Mouse (Mus musculus): Measurements from ENCODE around the gene Rad52.

DNA sequence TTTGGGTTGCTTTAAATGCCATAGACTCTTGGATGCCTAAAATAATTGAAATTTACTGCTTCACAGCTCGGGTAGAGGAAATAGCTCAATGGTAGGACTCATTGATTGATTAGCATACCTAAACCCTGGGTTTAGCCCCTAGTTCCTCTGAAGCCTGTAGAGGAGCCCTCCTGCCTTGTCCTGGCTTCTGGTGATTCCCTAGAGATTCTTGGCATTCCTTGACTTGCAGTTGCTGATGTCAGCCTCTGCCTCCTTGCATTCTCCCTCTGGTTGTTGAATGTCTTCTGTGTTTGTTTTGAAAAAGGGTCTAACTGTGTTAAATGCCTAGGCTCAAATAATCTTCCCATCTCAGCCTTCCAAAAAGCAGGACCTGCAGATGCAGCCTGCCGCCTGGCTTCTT lies 48.3 kb upstream of the Rad52 start:
- TF ChIP-seq CTCF (IDR thresholded peaks at IDR 0.05; ENCODE audit: control insufficient read depth, insufficient read depth, low read length) = no peak
- no peak for TF ChIP-seq POLR2A (IDR thresholded peaks at IDR 0.05; ENCODE audit: borderline replicate concordance, control insufficient read depth, low read depth, low read length)

All from bone marrow, adult 2 months (tissue).